Mouse (Mus musculus) right cerebral cortex, postnatal 10 days (tissue): ENCODE results near the gene Enoph1.

Experiments
- DNase-seq, 2 experiments: peaks; one replicate each; pipeline ENCODE4 v3.0.0; 2021; ENCODE audit warnings: low spot score in 2 of 2

Enoph1 gene

DNA sequence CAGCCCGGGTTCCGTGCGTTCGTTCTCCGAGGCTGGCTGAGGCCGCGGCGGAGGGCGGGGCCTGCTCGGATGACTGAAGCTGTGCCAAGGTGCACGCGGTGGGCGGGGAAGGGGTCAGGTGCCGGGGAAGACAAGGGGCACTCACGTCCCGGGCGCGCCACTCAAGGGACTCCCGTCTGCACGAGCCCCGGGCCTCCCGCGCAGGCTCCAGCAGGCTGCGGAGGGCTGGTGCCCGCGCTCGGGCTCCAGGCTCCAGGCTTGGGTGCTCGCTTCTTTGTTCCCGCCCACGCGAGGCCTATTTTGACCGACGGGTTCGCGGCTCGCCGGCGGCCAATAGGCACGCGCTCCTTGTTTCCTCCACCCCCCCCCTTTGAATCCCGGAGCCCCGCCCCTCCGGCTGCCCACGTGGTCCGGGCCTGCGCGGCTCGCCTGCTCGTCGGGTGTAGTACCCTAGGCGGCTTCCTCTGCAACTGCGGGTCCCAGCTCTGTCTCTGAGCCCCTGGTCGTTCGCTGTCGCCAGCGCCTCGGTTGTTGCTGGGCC, at the start of gene Enoph1, which contains the start of gene Hnrnpdl:
Enoph1 (plus strand) TSS at position 384 of the 541 bp plus-strand sequence.
Hnrnpdl (minus strand) TSS at position 63 of the 541 bp plus-strand sequence.
- DNase-seq: peak; percentile 98 to 99

DNA sequence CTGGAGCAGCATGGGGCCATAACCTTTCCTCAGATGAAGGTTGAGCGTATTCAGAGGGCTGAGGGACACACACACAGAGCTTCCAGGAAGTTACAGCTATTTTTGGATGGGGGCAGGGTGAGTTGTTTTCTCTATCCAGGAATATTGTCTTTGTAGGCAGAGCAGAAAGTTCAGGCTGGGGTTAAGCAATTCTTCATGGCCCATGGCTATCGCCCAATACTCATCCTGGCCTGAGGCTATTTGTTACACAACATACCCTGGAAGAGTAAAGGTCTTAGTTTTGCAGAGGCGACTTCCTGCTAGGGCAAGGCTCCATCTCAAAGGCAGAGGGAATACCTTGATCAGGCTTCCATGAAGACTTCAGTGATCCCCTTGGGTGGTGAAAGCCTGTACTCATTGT, 45.6 kb upstream of the Enoph1 start:
- DNase-seq: no peak

DNA sequence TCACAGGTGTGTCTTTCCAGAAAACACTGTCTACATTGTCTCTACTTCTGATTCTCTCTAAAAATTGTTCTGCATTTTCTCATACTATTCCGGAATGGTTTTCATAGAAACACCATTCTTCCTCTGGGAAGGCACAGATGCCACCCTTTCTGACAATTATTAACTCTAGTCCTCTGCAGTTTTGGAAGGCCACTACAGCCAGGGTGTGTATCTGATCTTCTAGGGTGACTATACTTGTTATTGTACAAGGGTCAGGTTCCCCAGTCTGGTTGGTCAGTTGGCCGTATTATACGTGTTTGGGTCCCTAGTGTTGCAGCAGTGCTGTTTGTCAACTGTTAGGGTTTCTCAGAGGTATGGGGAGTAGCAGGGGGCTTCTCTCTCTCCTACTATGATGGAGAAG, 45.1 kb upstream of the Enoph1 start:
- DNase-seq: no peak

DNA sequence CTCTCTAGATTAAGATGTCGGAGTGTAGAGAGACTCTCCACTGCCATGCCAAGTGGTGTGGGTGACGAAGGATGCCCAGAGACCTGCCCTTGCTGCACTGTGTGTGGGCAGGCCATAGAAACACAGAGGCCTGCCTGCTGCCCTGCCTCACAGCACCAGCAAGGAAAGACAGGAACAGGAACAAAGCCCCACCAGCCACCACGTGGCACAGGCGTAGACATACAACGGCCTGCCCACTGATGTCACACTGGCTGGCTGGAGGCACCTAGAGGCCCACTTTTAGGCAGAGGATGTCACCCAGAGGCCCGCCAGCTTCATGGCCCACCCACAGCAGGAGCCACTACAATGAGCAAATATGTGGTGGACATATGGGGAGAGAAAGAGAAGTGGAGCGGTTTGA, 39.7 kb upstream of the Enoph1 start:
- no peak for DNase-seq

DNA sequence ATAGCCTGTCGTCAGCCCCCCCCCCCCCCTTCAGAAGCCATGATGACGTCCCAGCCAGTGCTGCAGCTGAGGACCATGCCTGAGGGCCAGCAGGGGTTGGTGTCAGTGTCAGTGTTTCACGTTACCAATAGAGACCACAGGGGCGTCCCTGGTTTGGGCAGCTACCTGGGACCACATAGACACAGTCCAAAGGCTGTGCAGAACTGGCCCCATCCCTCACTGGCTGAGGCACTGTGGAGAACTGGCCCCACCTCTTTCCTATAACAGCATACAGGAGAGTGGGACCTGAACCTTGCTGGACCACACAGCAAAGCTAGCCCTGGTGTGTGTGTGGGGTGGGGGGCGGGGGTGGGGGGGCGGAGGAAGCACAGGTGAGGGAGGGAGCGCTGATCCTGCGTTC, 39.3 kb upstream of the Enoph1 start:
- DNase-seq: no peak

DNA sequence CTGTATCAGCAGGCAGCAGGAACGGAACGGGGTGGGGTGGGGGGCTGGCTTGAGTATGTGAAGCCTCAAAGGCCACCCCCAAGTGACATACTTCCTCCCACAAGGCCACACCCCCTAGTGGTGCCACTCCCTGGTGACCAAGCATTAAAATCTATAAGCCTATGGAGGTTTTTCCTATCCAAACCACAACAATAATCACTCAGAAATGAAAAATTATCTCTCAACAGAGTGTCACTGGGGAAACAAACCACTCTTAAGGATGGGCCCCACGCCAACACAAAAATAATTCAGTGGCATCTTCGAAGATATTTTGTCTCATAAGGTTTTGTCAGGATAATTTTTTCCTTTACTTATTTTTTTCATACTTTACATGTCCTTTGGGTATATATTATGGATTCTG, 35.9 kb upstream of the Enoph1 start:
- DNase-seq: no peak

DNA sequence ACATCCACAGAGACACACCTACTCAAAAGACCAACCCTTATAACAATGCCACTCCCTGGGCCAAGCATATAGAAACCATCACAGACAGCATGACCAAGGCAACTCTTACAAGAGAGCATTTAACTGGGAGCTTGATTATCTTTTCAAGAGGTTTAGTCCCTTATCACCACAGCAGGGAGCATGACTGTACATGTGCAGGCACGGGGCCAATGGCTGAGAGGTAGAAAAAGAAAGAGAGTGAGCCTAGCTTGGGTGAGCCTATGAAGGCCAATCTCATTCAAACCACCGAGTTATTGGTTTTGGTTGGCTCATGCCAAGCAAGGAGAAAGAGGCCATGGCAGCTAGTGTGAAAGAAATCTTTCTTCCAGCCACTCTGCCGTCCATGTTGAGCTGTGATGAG, 34.4 kb upstream of the Enoph1 start:
- DNase-seq: no peak

DNA sequence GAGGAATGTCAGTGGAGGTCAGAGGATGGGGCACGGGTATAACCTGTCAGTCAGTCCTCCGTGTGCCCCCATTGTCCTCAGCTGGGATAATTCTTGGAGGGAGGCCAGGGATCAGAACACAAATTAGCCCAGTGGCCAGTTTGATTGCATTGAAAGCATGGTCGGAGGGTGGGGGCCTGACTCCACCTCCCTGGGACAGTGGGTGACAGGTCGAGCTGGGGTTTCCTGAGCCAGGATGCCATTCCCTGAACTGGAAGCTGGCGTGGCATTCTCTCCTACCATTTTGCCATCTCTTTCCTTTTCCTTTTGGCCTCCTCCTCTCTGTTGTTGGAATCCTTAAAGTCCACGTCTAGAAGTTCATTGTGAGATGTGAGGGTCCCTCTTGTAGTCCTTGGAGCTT, 33.9 kb upstream of the Enoph1 start:
- DNase-seq: no peak

DNA sequence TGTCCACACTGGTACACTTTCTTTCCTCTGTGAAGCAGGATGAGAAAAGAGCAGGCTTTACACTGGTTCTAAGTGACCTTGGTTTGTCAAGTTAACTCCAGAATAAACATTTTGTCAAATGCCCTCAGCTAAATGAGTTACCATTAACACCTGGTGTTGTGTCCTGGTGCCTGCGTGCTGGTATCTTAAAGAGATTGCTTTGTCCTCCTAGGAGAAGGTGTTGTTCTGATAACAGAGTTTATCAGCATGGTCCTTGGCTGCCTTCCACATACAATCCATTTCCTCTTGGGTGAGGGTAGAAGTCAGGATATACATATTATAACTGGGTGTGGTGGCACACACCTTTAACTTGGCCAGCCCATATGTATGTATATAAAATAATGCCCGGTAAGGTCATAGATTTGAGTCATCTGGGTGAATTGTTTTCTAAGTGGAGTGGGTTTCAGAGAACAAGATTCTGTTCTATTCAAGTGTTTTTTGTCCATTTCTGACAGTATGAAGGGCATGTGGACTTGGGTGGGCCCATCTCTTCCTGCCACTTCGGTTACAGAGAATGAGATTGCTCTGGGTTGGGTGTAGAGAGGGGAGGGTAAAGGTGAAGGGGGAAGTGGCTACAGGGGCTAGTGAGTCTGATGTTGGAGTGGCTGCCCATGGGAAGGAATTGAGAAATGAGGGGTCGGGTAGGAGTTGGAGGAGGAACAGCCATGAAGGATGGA, 33.3 kb upstream of the Enoph1 start:
- no peak for DNase-seq

DNA sequence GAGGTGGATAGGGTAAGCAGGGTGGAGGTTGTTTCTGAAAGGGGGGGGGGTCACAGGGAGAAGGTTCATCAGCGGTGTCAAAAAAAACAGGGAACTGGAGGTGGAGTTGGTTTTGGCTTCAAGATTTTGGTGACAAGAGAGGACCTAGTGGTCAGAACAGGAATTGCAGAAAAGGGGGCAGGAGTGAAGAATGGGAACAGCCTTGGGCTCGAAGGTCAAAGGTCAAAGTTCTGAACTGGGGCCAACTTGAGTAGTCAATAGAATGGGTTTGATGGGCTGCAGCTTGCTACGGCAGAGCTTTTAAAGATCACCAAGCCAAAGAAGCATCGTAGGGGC, 32.8 kb upstream of the Enoph1 start:
- DNase-seq: no peak

DNA sequence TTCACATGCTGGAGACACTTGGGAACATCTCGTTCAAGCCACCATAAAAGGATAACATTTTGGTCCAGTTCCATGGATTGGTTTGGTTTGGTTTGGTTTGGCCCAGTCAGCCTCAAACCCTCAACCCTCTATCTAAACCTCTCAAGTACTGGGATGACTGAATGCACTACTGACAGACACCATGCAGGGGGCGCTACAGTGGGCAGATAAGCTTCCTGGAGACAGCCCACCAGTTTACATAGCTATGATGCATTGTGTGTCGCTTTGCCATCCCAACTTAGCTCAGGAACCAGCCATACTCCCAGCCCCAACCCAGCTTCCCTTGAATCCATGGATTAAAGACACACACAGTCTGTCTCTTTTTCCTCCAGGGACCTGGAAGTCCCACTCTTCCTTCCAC, 31.3 kb upstream of the Enoph1 start:
- DNase-seq: no peak

DNA sequence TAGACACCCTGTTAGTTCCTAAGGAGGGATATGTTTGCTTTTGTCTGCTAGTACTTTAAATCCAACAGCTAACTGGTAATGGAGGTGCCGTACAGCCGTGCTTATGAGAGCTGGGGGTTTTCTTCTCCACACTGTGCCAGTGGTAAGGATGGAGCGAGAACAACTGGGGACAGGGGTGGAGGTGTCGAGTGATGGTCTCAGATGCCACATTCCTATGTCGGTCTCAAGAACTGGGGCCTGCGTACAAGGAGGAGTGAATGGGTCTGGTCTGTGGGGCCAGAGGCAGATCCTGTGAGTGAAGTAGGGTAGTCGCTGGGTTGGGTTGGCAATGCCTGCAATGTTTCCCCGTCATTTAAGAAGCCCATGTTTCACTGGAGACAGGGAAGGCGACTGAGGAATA, 27.2 kb upstream of the Enoph1 start:
- no peak for DNase-seq

DNA sequence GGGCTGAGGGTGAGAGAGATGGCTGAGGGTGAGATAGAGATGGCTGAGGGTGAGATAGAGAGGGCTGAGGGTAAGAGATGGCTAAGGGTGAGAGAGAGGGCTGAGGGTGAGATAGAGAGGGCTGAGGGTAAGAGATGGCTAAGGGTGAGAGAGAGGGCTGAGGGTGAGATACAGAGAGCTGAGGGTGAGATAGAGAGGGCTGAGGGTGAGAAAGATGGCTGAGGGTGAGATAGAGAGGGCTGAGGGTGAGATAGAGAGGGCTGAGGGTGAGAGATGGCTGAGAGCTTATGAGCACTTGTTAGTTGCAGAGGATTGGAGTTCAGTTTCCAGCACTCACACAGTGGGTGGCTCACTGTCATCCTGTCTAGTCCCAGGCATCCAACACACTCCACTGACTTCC, 19.7 kb upstream of the Enoph1 start:
- DNase-seq: no peak

DNA sequence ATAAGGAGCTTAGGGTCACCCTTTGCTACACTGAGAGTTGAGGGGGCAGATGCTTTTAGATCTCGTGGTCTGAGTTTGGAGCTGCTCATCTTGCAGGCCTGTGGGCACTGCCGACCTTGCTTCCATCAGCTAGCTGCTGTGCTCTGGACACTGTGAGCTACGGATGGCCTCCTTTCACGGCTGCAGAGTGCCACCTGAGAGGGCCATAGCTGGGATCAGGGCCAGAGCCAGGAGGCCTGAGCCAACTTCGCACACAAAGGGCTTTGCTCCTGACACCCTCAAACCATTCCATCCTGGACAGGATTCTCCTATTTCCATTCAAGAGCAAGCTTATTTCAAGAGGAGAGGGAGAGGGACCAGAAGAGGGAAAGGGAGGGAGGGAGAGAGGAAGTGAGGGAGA, 15.4 kb upstream of the Enoph1 start:
- no peak for DNase-seq

DNA sequence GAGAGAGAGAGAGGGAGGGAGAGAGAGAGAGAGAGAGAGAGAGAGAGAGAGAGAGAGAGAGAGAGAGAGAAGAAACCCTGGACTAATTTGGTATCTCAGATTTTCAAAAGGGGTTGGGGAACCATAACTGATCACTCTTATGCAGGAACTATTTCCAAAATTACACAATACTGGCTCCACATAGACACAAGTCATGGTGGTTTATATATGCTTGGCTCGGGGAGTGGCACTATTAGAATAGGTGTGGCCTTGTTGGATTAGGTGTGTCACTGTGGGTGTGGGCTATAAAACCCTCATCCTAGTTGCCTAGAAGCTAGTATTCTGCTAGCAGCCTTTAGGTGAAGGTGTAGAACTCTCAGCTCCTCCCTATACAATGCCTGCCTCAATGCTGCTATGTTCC, 14.9 kb upstream of the Enoph1 start:
- no peak for DNase-seq

DNA sequence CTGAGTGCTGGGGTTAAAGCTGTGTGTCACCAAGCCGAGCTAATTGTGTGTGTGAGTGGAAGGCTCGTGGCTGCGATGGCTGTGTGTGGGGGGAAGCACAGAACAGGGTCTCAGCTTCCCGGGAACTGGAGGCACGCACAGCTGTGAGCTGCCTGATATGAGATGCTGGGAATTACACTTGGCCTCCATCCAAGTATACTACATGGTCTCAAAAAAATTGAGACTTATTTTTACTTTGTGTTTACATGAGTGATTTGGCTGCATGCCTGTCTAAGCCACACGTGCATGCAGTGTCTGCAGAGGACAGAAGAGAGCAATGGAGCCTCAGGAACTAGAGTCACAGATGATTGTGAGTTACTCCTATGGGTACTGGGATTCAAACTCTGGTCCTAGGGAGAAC, 9.7 kb upstream of the Enoph1 start:
- peak; percentile 59 to 83 for DNase-seq

DNA sequence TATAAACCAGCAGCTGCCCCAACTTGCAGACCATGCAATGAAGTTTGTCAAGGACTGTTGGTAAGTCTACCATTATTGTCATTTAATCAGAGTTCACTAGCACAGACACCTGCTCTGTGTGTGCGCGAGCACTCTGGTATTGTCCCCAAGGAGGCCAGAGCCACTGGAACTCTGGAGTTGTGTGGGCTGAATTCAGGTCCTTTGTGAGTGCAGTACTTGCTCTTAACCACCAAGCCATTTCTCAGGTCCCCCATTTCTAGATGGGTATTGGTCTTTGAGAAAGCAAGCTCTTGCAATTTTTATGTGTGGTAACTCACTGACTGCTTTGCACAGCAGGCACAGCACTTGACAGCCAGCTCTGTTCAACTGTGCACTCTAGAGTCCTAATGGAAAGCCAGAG, 7.7 kb upstream of the Enoph1 start:
- DNase-seq: no peak

DNA sequence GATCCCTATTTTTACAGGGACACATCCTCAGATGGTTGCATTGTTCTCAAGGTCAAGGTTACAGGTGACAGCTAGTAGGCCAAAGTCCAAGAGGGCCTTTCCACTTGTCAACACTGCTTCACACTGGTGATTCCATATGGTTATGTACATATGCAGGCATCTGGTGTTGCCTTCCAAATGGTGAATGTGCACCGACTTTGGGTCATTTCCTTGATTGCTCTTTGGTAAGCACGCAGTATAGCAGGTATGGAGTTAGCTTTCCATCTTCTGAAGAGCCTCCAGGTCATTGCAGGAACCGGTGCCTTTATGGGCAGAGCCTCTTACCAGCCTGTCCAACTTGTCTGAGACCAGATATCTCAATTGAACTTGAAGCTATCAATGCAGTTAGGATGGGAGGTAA, 7.1 kb upstream of the Enoph1 start:
- no peak for DNase-seq

DNA sequence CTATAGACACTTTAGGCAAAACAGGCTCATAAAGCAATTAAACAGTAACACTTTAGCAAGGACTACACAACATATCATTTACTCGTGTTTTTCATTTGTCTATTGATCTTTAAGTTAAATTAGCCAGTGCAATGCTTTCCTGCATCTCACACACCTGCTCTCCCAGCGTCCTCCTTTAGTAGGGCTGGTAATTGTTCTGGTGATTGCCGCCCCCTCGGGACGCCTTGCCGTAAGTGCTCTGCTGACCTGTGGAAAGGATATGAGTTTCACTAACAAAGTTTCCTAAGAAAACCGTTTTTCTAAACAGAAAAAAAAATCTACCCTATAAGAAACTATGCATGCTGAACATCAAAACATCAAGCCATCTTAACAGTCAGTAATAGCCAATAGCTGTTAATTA, 3.8 kb upstream of the Enoph1 start:
- DNase-seq: no peak

DNA sequence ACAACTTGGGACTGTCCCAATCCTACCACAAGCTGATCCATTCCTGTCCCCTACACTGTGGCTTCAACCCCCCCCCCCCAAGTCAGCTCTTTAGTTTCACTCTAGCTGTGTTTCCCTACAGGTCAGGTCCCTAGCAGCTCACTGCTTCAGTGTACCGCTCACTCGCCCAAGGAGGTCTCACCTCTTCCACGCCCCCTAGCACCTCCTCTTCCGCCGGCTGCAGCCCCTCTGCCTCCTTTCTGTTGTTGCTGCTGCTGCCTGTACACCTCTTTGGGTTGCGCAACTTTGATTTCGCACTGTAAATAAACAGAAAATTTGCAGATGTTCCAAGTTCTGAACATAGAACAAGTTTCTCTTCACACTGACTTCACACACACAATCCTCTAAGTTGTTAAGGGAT, 3.1 kb upstream of the Enoph1 start:
- peak in 1 of 2 experiments; percentile 40 for DNase-seq

DNA sequence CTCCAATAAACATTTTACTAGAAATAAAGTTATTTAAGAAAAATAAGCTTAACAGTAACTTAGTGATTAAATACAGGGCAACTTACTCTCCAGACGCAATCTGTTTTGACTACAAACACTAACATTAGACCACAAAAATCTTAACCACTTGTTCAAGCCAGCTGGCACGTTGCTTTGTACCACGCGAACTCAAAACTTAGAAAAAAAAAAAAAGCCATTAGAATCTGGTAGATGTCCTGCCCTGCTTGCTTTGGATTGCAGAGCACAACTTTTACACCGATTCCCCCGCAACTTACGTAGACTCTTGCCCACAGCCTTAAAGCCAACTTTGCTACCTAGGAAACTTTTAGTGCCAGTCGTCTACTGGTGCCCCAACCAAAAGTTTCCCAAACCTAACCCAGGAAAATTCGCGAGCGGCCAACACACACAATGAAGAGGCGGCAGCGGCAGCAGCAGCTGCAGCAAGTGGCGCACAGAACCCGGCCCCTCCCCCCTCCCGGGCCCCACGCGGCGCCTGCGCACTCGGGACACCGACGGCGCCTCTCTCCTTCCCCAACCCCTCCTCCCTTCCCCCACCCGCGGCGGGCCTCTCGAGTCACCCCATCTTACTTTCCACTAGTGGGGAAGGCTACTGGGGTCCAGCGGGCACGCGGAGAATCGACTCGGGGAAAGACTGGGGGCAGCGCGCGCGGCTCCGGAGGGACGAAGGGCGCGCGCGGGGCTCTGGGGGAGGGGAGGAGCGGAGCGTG, 1.6 kb upstream of the Enoph1 start:
- peak; percentile 91 to 94 for DNase-seq

DNA sequence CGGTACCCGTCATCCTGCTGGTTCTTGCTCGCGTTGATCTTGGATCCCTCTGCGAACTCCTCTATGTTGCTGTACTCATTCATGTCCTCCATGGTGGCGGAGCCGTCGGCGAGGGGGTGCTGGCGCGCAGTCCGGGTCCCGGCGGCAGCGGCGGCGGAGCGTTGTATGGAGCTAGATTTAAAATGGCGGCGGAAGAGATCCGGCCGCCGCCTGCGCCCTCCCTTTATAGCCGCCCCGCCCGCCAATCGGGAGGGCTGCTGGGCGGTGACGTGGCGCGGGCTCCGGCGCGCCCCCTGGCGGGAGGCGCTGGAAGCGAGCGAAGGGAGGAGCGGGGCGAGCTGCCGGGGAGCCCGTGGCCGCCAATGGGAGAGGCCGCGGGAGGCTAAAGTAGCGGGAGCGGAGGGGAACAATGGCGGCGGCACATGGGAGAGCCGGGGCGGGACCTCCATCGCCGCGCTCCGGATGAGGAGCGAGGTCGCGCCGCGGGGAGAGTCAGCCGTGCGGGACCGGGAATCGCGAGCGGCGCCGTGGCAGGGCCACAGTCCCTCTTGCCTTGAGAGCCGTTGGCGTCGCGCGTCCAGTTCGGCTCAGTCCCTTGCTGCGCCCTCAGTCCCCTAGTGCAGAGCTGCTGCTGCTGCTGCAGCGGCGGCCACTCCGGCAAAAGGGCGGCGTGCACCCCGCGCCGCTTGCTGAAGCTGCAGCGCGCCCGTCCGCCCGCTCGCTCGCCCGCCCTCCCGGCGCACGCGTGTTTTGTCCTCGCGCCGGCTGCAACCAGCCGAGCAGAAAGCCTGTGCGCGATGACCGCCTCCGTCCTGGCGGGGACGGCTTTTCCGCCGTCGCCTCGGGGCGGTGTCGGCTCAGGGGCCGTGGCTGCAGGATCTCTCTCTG, 827 bp upstream of the Enoph1 start:
- DNase-seq: peak; percentile 96 to 98
